Mouse (Mus musculus) brain, embryonic 14.5 days (tissue): ENCODE measurements around the gene Cfap20.

Experiments used
- CTCF ChIP-seq: fragments of 200-500 bp; IDR thresholded peaks from 2 replicates; pipeline ENCODE4 v1.5.1; 2012; ENCODE audit warnings: inconsistent platforms, mild to moderate bottlenecking, moderate library complexity, borderline replicate concordance; ENCODE audit not compliant: insufficient read depth, insufficient read length; ENCODE audit errors: extremely low read depth
- POLR2A ChIP-seq: fragments of 200-500 bp; IDR thresholded peaks from 2 replicates; pipeline ENCODE4 v1.6.1; 2012; ENCODE audit warnings: mild to moderate bottlenecking, inconsistent platforms, borderline replicate concordance; ENCODE audit not compliant: poor library complexity, insufficient read depth, insufficient read length, severe bottlenecking; ENCODE audit errors: extremely low read depth

DNA sequence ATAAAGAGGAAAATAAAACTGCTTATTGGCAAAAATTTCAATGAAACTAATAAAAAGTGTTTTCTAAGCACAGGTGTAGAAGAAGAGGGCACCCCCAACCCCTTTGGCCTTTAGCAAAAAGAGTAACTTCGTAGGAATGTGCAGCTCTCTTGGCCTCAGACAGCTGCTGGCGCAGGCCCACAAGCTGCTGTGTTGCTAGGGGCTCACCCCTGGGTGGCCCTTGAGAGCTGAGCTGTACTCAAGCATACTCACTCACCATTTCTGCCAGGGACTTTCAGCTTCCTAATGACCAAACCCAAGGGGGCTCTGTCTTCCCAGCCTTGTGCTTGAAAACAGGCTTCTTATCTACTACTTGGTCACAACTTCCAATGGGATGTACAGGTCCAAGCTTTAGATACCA lies 31.9 kb upstream of the Cfap20 start:
- TF ChIP-seq CTCF, result no peak
- TF ChIP-seq POLR2A, result no peak
